Mouse (Mus musculus): Measurements from ENCODE around the gene 2310007B03Rik.

Gene 2310007B03Rik

DNA sequence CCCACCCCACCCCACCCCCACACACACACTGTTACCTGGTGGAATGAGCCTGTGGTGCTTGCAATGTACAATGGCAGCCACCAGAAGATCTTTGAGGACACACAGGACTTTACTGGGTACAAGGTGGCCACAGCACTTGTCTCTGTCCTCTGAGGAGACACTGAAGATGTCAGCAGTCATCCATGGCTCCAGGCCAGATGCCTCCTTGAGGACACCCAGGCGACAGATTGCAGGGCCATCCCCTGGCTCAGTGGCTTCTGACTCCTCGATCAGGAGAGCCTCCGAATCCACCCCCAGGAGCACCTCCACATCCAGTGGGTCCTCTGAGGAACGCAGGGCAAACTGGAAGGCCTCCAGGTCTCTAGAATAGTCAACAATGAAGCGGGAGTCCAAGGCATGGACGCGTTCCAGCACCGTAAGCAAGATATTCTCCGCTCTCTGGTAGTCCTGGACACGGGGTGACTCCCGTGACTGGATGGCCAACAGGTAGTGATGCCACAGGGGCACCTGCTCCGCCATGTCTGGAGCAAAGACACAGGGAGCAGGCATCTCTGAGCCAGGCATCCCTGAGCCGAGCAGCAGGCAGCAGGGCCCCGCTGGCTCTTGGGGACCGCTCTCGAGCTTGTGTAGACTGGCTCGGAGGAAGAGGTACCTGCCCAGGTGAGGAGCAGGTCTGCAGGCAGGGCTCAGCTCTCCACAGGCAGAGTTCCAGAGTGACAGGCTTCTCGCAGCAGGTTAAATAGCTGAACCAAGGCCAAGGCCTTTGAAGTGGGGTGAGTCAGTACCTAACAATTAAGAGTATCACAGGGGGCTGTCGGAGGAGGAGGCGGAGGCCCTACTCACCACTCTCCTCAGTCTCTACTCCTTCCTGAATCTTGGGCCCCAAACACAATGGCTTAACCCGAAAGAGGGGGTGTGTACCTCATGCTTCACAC is 915 bp downstream of the 2310007B03Rik start:
- no peak for DNase-seq (ENCODE audit: low read depth, low spot score)

DNA sequence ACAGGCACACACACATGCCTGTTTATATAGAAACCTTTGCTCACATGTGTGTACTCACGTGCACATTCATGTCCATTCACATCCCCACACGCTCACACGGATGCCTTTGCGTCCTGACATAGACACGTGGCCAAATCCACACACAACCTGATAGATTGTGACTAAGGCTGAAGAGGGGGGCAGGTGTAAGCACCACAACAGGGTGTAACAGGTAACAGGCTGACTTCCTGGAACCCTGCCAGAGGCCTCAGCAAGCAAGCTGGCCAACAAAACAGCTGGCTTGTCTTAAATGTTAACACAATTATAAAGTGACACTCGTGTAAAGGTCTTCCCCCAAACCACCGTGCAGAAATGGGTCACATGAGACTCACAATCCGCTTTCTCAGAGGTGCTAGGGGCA is 1.8 kb downstream of the 2310007B03Rik start:
- DNase-seq (ENCODE audit: low read depth, low spot score), result no peak

DNA sequence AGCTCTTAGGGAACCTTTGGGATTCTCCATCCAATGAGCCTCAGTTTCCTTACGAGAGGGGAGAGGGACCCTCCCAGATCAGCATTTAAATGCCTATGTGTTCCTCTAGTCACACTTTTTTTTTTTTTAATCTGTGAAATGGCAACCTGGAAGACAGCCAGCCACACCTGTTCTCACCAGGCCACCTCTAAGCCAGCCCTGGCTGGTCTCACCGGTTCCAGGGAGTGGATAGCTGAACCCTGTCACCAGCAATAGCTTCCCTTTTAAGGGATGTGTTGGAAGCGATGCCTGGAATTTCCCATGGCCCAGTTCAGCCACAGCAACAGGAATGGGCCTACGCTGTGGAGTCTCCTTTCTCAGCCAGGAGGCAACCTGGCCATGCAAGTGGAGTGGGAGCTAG is 3.2 kb downstream of the 2310007B03Rik start:
- DNase-seq (ENCODE audit: low read depth, low spot score), result no peak

GRCm38 (mm10) chr1:93150907-93151661 is 9.7 kb downstream of the 2310007B03Rik start:
- DNase-seq (ENCODE audit: low read depth, low spot score), result no peak

GRCm38 (mm10) chr1:93144176-93144575 is 16.6 kb downstream of the 2310007B03Rik start:
- DNase-seq (ENCODE audit: low read depth, low spot score), result no peak

- DNase-seq (ENCODE audit: low read depth, low spot score), result no peak
Measured at GRCm38 (mm10) chr1:93142871-93143270, 17.9 kb downstream of the 2310007B03Rik start.

- DNase-seq (ENCODE audit: low read depth, low spot score), result no peak
Measured at GRCm38 (mm10) chr1:93139713-93140112, 21.0 kb downstream of the 2310007B03Rik start.

DNA sequence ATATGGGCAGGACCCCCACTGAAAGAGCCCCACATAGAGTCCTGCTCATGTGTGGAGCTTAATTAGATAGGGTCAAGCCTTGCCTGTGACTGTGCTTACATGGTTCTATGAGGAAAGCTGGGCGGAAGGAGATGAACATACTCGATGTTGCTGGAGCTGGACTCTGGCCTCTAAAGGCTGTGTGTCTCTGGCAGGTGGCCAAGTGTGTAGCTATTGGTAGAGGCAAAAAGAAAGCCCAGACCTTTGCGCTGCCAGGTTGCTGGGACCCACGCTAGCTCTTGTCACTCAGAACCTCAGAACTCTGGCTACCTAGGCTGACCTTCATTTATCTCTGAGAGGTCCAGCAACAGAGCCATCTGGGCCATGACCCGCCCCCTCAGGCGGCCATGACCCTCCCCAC is 22.2 kb downstream of the 2310007B03Rik start:
- no peak for DNase-seq (ENCODE audit: low read depth, low spot score)

DNA sequence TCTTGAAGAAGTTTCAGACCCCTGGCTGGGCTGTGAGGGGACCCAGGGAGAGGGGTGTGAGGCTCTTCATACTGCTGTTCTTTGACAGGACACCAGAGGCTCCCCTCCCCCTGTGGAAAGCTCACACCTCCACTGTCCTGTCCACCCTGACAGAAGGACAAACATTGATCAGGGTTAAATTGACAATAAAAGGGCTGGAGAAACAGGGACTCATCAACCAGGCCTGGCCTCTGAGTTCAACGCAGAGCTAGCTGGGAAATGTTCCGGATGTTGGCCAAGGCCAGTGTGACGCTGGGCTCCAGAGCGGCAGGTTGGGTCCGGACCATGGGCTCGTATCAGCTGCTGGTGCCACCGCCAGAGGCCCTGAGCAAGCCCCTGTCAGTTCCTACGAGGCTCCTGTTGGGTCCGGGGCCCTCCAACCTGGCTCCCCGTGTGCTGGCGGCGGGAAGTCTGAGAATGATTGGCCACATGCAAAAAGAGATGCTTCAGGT is 25.7 kb downstream of the 2310007B03Rik start, which contains the start of gene Agxt:
Agxt (plus strand) TSS at position 205 of the 491 bp plus-strand sequence.
- DNase-seq (ENCODE audit: low read depth, low spot score), result no peak

- DNase-seq (ENCODE audit: low read depth, low spot score), result no peak
Measured at GRCm38 (mm10) chr1:93132676-93133075, 28.1 kb downstream of the 2310007B03Rik start.

GRCm38 (mm10) chr1:93130242-93130983 is 30.3 kb downstream of the 2310007B03Rik start:
- DNase-seq (ENCODE audit: low read depth, low spot score), result no peak

GRCm38 (mm10) chr1:93128710-93129349 is 31.9 kb downstream of the 2310007B03Rik start:
- peak; percentile 75 for DNase-seq (ENCODE audit: low read depth, low spot score)

DNA sequence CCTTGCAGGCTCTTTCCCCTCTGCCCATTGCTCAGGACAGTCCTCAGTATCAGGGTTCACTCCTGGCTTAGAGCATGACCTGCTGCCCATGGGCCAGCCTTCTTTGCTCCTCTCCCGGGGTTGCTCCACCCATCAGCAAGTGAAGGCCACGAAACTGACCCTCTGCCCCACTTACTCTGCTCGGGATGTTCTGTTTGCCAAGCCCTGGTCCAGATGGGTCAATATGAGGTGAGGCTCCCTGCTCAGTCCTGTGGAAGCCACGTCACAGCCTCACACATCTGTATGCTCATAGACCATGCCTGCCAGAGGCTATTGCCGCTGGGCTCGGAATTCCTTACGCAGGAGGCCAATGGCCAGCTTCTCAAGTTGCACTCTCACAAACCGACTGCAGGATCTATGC is 32.5 kb downstream of the 2310007B03Rik start:
- DNase-seq (ENCODE audit: low read depth, low spot score), result no peak

DNA sequence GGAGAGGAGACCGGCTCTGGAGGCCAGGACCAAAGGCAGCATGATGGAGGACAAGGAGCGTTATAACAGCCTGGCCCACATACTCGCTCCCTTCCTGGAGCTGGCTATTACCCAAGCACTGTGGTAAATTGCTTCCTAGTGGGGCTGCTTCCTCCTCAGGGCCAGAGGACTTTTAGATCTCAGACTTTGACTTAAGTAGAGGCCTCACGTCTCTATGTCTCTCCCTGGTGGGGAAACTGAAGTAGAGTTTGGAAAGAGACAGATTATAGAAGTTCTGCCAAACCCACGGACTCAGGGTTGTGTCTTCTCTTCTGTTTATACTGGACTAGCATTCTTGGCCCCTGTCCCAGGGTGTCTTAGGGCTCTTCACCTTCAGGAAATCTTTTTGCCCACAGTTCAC is 35.5 kb downstream of the 2310007B03Rik start:
- DNase-seq (ENCODE audit: low read depth, low spot score), result no peak

GRCm38 (mm10) chr1:93124066-93124465 is 36.7 kb downstream of the 2310007B03Rik start:
- DNase-seq (ENCODE audit: low read depth, low spot score), result no peak

GRCm38 (mm10) chr1:93123179-93123854 is 37.4 kb downstream of the 2310007B03Rik start:
- DNase-seq (ENCODE audit: low read depth, low spot score), result no peak

GRCm38 (mm10) chr1:93118816-93119215 is 41.9 kb downstream of the 2310007B03Rik start:
- no peak for DNase-seq (ENCODE audit: low read depth, low spot score)

GRCm38 (mm10) chr1:93115471-93115870 is 45.3 kb downstream of the 2310007B03Rik start:
- no peak for DNase-seq (ENCODE audit: low read depth, low spot score)

- DNase-seq (ENCODE audit: low read depth, low spot score), result peak; percentile 97
Measured at GRCm38 (mm10) chr1:93114713-93115463, 45.9 kb downstream of the 2310007B03Rik start.

GRCm38 (mm10) chr1:93102700-93103099 is 58.0 kb downstream of the 2310007B03Rik start:
- DNase-seq (ENCODE audit: low read depth, low spot score), result no peak
